Mouse (Mus musculus) adrenal gland, adult 18-20 months (tissue): Measurements from ENCODE around the gene Rbmy. TPM values are rescaled to one million over a fixed set of nuclear protein-coding genes. Genes with fewer than 3 reads are reported as not detected.
"Not testable (repeated sequence)": the region's sequence is repeated elsewhere in the genome, so short reads cannot be mapped to it uniquely, and the experiment has no call there.

Source experiments
- DNase-seq, 2 experiments: peaks; one replicate each; pipeline ENCODE4 v3.0.0; 2021 to 2022; ENCODE audit warnings: low spot score in 2 of 2
- long read RNA-seq, 2 experiments: library from polyadenylated mRNA; stranded (forward); transcript quantifications; one replicate each; pipeline ENCODE4 v2.0.0; 2021
- total RNA-seq, 2 experiments: library from RNA; stranded (reverse); gene quantifications; 1 replicate in 1 of 2; 2 replicates in 1 of 2; pipeline ENCODE4 v1.2.3; 2021

The Rbmy gene
- not detected for total RNA-seq
- long read RNA-seq, experiment 1: 0 reads
- long read RNA-seq, experiment 2: 0 reads

DNA sequence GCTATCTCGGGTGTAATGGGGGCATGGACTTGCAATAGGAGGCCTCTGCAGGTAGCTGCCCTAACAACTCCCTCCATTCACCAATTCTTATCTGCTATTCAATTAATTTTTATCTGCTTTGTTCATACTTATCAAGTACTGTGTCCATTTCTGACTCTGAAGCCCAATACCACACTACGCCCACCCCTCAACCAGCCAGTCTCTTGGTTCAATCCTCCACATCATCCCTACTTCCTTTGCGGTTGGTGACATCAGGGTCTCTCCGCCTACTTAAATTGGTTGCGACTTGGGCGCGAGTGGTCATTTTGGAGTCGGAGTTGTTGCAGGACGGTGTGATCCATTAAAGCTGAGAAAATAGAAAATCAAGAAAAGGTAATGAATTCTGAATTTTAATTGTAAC, at the start of gene Rbmy, which contains the start of gene Gm10256:
TSS of gene Rbmy (plus strand) at position 301 of the 400 bp plus-strand sequence.
TSS of gene Gm10256 (plus strand) at position 320 of the 400 bp plus-strand sequence.
- DNase-seq: not testable (repeated sequence)

DNA sequence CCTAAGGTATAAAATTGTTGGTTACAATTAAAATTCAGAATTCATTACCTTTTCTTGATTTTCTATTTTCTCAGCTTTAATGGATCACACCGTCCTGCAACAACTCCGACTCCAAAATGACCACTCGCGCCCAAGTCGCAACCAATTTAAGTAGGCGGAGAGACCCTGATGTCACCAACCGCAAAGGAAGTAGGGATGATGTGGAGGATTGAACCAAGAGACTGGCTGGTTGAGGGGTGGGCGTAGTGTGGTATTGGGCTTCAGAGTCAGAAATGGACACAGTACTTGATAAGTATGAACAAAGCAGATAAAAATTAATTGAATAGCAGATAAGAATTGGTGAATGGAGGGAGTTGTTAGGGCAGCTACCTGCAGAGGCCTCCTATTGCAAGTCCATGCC, 34.4 kb upstream of the Rbmy start, which contains the start of gene Gm4064:
TSS of gene Gm4064 (minus strand) at position 101 of the 400 bp plus-strand sequence.
- DNase-seq: not testable (repeated sequence)

Other genes starting within 250 kb of the Rbmy start
- not detected for gene H2al2c, start 231.6 kb upstream of the Rbmy start, total RNA-seq
- not detected for gene Sry, start 167.0 kb upstream of the Rbmy start, total RNA-seq
- gene H2al2b, start 110.0 kb upstream of the Rbmy start, total RNA-seq: not detected
- not detected for gene Gm4064, start 34.5 kb upstream of the Rbmy start, total RNA-seq
- gene Gm10256, start within 50 bp of the Rbmy start, total RNA-seq: not detected
- not detected for gene Gm10352, start 70.3 kb downstream of the Rbmy start, total RNA-seq
- gene Gm29289, start 101.9 kb downstream of the Rbmy start, total RNA-seq: not detected